Mouse (Mus musculus) liver, embryonic 16.5 days (tissue): Measurements from ENCODE around the gene Hemk1. TPM values are rescaled to one million over a fixed set of nuclear protein-coding genes. Genes with fewer than 3 reads are reported as not detected.

Source experiments
- ATAC-seq: fragments of 200-750 bp; cut with Nextera tagmentation; 2 replicates; pipeline ENCODE4 v1.8.0; 2017; ENCODE audit warnings: low read depth, mild to moderate bottlenecking, moderate number of reproducible peaks, moderate library complexity
- H3K27ac ChIP-seq: fragments of 300-500 bp; sonication (generic); 2 replicates; pipeline ENCODE4 v1.5.1; 2014; ENCODE audit warnings: mild to moderate bottlenecking, low read length
- H3K27me3 ChIP-seq: fragments of 300-500 bp; sonication (generic); 2 replicates; pipeline ENCODE4 v1.6.1; 2014; ENCODE audit warnings: low read depth, low read length, mixed read lengths; ENCODE audit not compliant: control insufficient read depth, insufficient read depth
- H3K36me3 ChIP-seq: fragments of 300-500 bp; sonication (generic); 2 replicates; pipeline ENCODE4 v1.6.1; 2014; ENCODE audit warnings: mild to moderate bottlenecking; ENCODE audit not compliant: control insufficient read depth, insufficient read depth
- H3K4me1 ChIP-seq: fragments of 300-500 bp; sonication (generic); 2 replicates; pipeline ENCODE4 v1.6.1; 2014; ENCODE audit warnings: low read depth, low read length, mixed read lengths; ENCODE audit not compliant: control insufficient read depth
- H3K4me2 ChIP-seq: fragments of 300-500 bp; sonication (generic); 2 replicates; pipeline ENCODE4 v1.6.1; 2014; ENCODE audit warnings: low read depth, low read length, mixed read lengths
- H3K4me3 ChIP-seq: fragments of 300-500 bp; sonication (generic); 2 replicates; pipeline ENCODE4 v1.5.1; 2014; ENCODE audit warnings: low read depth, mild to moderate bottlenecking, low read length
- H3K9ac ChIP-seq: fragments of 300-500 bp; sonication (generic); 2 replicates; pipeline ENCODE4 v1.6.1; 2014; ENCODE audit warnings: low read depth, low read length
- H3K9me3 ChIP-seq: fragments of 300-500 bp; sonication (generic); replicated peaks from 2 replicates; pipeline ENCODE4 v1.6.1; 2016; ENCODE audit warnings: low read length; ENCODE audit not compliant: control insufficient read depth
- WGBS: fragments of 180-500 bp; shearing (Covaris S2); extraction: QIAGEN DNeasy Blood & Tissue Kit; methylation state at CpG from one replicate; pipeline ENCODE4 v1.1.7; 2014; ENCODE audit not compliant: insufficient replicate concordance; 5-methylcytosine and 5-hydroxymethylcytosine counted together
- polyA plus RNA-seq: library from polyadenylated mRNA; unstranded; fragments of >200 nt; fragmentation: Nextera tagmentation; extraction: Ambion mirVana; gene quantifications from 2 replicates; pipeline ENCODE4 v1.2.1, GENCODE M21; 2015

Hemk1 gene
- polyA plus RNA-seq, 1 experiment from 2014 or later = 2.9 TPM

GRCm38 (mm10) chr9:107336386-107336785, 1.8 kb downstream of the Hemk1 start:
- Histone ChIP-seq H3K27ac (no peak overlapping the region), H3K9ac (no peak overlapping the region), H3K4me1 (peaks cover 11% of the 10 kb centered on the region), H3K4me2 (no peak overlapping the region), H3K36me3 (no peaks in the 10 kb centered on the region), H3K27me3 (peaks cover 9% of the 10 kb centered on the region), H3K9me3 (no peaks in the 10 kb centered on the region), H3K4me3 (no peak overlapping the region)
- no peak for ATAC-seq
- WGBS = 73% methylated on average over 6 of the region's 6 CpGs

DNA sequence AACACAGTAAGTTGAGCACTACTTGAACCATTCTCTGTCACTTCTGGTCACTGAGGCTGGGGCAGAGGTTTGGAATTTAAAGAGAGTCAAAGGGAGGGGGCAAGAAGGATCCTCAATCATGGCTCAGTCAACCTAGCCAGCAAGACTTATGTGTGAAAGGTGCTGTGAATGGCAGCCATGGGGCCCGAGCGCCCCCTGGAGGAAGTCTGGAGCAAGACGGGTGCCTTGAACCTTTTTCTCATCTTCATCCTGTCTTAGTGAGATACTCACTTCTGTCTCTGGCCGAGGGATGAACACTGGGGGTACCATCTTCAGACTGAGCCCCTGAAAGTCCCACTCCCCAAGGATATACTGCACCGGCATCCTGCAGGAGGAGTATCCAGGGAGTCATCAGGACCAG, 2.2 kb downstream of the Hemk1 start:
- H3K27me3 ChIP-seq = peaks cover 4% of the 10 kb centered on the region; the same call in 1 of the 2 replicates
- no peak overlapping the region for H3K4me2 ChIP-seq
- WGBS = 6% methylated on average over 5 of the region's 5 CpGs
- no peaks in the 10 kb centered on the region for H3K9me3 ChIP-seq
- no peak overlapping the region for H3K27ac ChIP-seq
- ATAC-seq = no peak
- H3K4me3 ChIP-seq = no peak overlapping the region
- no peaks in the 10 kb centered on the region for H3K36me3 ChIP-seq
- H3K4me1 ChIP-seq = peaks cover 10% of the 10 kb centered on the region
- H3K9ac ChIP-seq = no peak overlapping the region

- H3K9ac ChIP-seq = no peak overlapping the region
- no peaks in the 10 kb centered on the region for H3K36me3 ChIP-seq
- no peak for ATAC-seq
- no peaks in the 10 kb centered on the region for H3K27me3 ChIP-seq
- 70% methylated on average over 5 of the region's 5 CpGs for WGBS
- H3K4me3 ChIP-seq = no peak overlapping the region
- no peak overlapping the region for H3K4me2 ChIP-seq
- peaks cover 9% of the 10 kb centered on the region for H3K4me1 ChIP-seq
- H3K9me3 ChIP-seq = no peaks in the 10 kb centered on the region
- H3K27ac ChIP-seq = no peak overlapping the region
Observed at GRCm38 (mm10) chr9:107335046-107335445, 3.1 kb downstream of the Hemk1 start.

- Histone ChIP-seq H3K4me1 (peaks cover 9% of the 10 kb centered on the region), H3K4me2 (no peak overlapping the region), H3K27me3 (no peaks in the 10 kb centered on the region), H3K36me3 (no peaks in the 10 kb centered on the region), H3K27ac (no peak overlapping the region), H3K9ac (no peak overlapping the region), H3K4me3 (no peak overlapping the region), H3K9me3 (no peaks in the 10 kb centered on the region)
- WGBS = 61% methylated on average over 6 of the region's 6 CpGs
- no peak for ATAC-seq
Observed at GRCm38 (mm10) chr9:107334356-107334755, 3.8 kb downstream of the Hemk1 start.

DNA sequence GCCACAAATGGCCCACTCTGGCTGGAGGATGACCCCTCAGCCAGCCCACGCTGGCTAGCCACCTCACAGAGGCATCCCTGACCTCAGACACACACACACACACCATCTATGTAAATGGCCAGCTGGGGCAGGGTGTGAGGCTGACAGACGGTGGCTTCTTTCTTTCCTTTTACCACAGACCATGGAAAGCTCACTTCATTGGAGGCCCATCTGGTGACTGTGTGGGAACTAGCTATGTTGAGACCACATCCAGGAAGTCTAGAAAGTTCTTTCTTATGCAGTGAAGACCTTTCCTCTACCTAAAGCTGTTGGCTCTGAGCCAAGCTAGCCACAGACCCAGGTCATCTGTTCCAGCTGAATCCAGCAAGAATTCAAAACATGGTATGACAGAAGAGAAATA, 4.5 kb downstream of the Hemk1 start:
- peaks cover 6% of the 10 kb centered on the region for H3K4me1 ChIP-seq
- H3K9ac ChIP-seq = no peak overlapping the region
- WGBS = 41% methylated on average over 2 of the region's 2 CpGs
- H3K9me3 ChIP-seq = no peaks in the 10 kb centered on the region
- no peak overlapping the region for H3K4me2 ChIP-seq
- H3K27ac ChIP-seq = no peak overlapping the region
- no peak for ATAC-seq
- no peaks in the 10 kb centered on the region for H3K36me3 ChIP-seq
- H3K4me3 ChIP-seq = no peak overlapping the region
- no peaks in the 10 kb centered on the region for H3K27me3 ChIP-seq

DNA sequence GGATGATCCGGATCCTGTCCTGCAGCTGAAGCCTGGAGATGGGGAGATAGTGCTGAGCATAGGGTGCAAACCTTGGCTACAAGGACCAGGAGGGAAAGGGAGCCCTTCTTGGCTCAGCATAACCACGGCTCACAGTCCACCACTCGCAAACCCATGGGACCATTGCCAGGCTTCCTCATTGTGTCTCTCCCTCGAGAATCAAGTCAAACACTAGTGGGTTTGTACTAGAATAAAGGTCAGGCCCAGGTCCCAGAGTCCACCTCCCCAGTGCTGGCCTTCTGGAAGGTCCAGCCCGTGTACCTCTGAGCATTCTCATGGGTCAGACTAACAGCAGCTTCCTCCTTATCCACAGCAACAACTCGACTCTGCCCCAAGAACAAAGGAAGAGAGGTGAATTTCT, 7.4 kb downstream of the Hemk1 start:
- WGBS = 51% methylated on average over 6 of the region's 6 CpGs
- no peak overlapping the region for H3K4me3 ChIP-seq
- no peak for ATAC-seq
- no peaks in the 10 kb centered on the region for H3K27me3 ChIP-seq
- no peaks in the 10 kb centered on the region for H3K4me1 ChIP-seq
- H3K36me3 ChIP-seq = no peaks in the 10 kb centered on the region
- H3K9me3 ChIP-seq = no peaks in the 10 kb centered on the region
- H3K9ac ChIP-seq = no peak overlapping the region
- H3K27ac ChIP-seq = no peak overlapping the region
- no peak overlapping the region for H3K4me2 ChIP-seq

GRCm38 (mm10) chr9:107327879-107328620, 10.1 kb downstream of the Hemk1 start:
- Histone ChIP-seq H3K4me2 (no peak overlapping the region), H3K27me3 (no peaks in the 10 kb centered on the region), H3K4me3 (no peak overlapping the region), H3K9ac (no peak overlapping the region), H3K27ac (no peak overlapping the region), H3K36me3 (no peaks in the 10 kb centered on the region), H3K4me1 (no peaks in the 10 kb centered on the region), H3K9me3 (no peaks in the 10 kb centered on the region)
- no peak for ATAC-seq
- WGBS = 73% methylated on average over 16 of the region's 16 CpGs

DNA sequence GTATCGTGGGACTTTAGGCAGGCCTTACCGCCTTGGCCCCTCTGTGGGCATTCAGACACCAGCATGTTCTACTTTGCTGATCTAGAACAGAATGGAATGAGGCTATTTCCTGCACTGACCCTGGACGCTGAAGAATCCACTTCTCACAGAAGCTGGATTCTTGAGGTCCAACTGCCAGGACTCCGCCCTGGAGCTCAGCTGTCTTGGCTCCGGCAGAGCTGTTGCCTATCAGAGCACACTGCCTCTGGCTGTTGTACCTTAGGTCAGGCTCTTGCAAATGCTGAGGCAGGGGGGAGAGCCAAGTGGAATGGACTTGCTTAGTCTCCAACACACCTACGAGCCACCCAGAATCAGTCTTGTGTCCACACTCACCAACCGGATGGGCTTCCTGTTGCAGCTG, 12.2 kb downstream of the Hemk1 start:
- Histone ChIP-seq H3K4me1 (no peaks in the 10 kb centered on the region), H3K27me3 (no peaks in the 10 kb centered on the region), H3K4me2 (no peak overlapping the region), H3K4me3 (no peak overlapping the region), H3K9me3 (no peaks in the 10 kb centered on the region), H3K9ac (no peak overlapping the region), H3K36me3 (no peaks in the 10 kb centered on the region), H3K27ac (no peak overlapping the region)
- 53% methylated on average over 7 of the region's 7 CpGs for WGBS
- no peak for ATAC-seq

DNA sequence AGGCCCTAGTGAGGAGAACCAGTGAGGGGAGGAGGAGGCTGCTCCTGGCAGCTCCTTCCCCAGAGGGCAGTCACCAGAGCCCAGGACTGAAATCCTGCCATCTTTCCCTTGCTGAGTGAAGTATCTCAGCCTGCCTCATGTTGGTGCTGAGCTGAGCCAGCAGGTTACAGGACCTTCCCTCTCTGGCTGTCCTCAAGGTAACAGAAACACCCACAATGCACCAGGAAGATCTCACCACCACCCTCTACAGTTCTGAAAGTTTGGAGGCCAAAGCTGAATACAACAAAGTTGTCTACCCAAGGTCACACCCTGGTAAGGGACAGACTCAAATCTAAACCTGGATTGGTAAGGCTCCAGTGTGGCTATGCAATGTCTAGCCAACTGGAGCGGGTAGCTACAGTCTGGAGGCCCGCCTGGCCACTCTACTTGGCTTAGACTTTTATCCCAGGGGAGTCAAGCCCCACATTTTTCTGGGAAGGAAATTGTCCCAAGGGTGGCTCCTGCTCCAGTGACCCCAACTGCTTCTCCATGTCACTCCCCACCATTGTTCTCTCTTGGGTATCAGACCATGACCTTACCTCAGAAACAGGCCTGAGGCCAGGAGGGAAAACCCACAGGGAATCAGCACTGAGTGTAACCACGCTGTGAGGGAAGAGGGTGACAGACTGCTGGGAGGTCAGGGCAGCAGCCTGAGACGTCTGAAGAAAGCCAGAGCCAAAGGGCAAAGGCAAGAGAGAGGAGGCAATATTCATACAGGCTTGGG, 13.2 kb downstream of the Hemk1 start:
- Histone ChIP-seq H3K4me3 (no peak overlapping the region), H3K27me3 (no peaks in the 10 kb centered on the region), H3K4me1 (no peaks in the 10 kb centered on the region), H3K9me3 (no peaks in the 10 kb centered on the region), H3K36me3 (no peaks in the 10 kb centered on the region), H3K9ac (no peak overlapping the region), H3K27ac (no peak overlapping the region), H3K4me2 (no peak overlapping the region)
- WGBS = 53% methylated on average over 4 of the region's 4 CpGs
- ATAC-seq = no peak
